Mouse (Mus musculus) adipocyte (in vitro differentiated cells): ENCODE measurements around the gene Cdh4.

Source experiments
- DNase-seq: peaks from one replicate; pipeline ENCODE4 v3.0.0-alpha.2; 2016; ENCODE audit warnings: low spot score

Gene Cdh4

GRCm38 (mm10) chr2:179733141-179733831 is 291.1 kb downstream of the Cdh4 start:
- DNase-seq: no peak

- no peak for DNase-seq
Measured at GRCm38 (mm10) chr2:179742419-179742818, 300.2 kb downstream of the Cdh4 start.

GRCm38 (mm10) chr2:179742828-179743227 is 300.6 kb downstream of the Cdh4 start:
- DNase-seq: no peak

- no peak for DNase-seq
Measured at GRCm38 (mm10) chr2:179746491-179746890, 304.3 kb downstream of the Cdh4 start.

- no peak for DNase-seq
Measured at GRCm38 (mm10) chr2:179749399-179749798, 307.2 kb downstream of the Cdh4 start.

- DNase-seq: no peak
Measured at GRCm38 (mm10) chr2:179753811-179754210, 311.6 kb downstream of the Cdh4 start.

- DNase-seq: no peak
Measured at GRCm38 (mm10) chr2:179754776-179755175, 312.5 kb downstream of the Cdh4 start.

- DNase-seq: no peak
Measured at GRCm38 (mm10) chr2:179761718-179762441, 319.6 kb downstream of the Cdh4 start.

- DNase-seq: no peak
Measured at GRCm38 (mm10) chr2:179762521-179763305, 320.5 kb downstream of the Cdh4 start.

GRCm38 (mm10) chr2:179764460-179764859 is 322.2 kb downstream of the Cdh4 start:
- DNase-seq: no peak

- peak; percentile 12 for DNase-seq
Measured at GRCm38 (mm10) chr2:179766664-179767526, 324.7 kb downstream of the Cdh4 start.

- no peak for DNase-seq
Measured at GRCm38 (mm10) chr2:179767527-179767849, 325.3 kb downstream of the Cdh4 start.

GRCm38 (mm10) chr2:179769137-179769536 is 326.9 kb downstream of the Cdh4 start:
- DNase-seq: peak; percentile 46

GRCm38 (mm10) chr2:179769943-179770342 is 327.7 kb downstream of the Cdh4 start:
- no peak for DNase-seq

- DNase-seq: no peak
Measured at GRCm38 (mm10) chr2:179774440-179775110, 332.3 kb downstream of the Cdh4 start.

GRCm38 (mm10) chr2:179775999-179776705 is 333.9 kb downstream of the Cdh4 start:
- no peak for DNase-seq

GRCm38 (mm10) chr2:179779266-179779665 is 337.0 kb downstream of the Cdh4 start:
- no peak for DNase-seq

- no peak for DNase-seq
Measured at GRCm38 (mm10) chr2:179780961-179781360, 338.7 kb downstream of the Cdh4 start.

GRCm38 (mm10) chr2:179787256-179787655 is 345.0 kb downstream of the Cdh4 start:
- DNase-seq: no peak

- no peak for DNase-seq
Measured at GRCm38 (mm10) chr2:179787797-179788196, 345.6 kb downstream of the Cdh4 start.

- DNase-seq: no peak
Measured at GRCm38 (mm10) chr2:179790684-179791083, 348.5 kb downstream of the Cdh4 start.
